Mouse (Mus musculus) bone marrow, adult 2 months (tissue): ENCODE measurements around the gene Fam208b.
"Not testable (repeated sequence)": the region's sequence is repeated elsewhere in the genome, so short reads cannot be mapped to it uniquely, and the experiment has no call there.

Experiments
- CTCF ChIP-seq: fragments of 200-500 bp; IDR thresholded peaks from 2 replicates; pipeline ENCODE4 v1.5.1; 2011; ENCODE audit warnings: low read length, control low read depth; ENCODE audit not compliant: control insufficient read depth, insufficient read depth
- POLR2A ChIP-seq: fragments of 200-500 bp; IDR thresholded peaks from 2 replicates; pipeline ENCODE4 v1.6.1; 2011; ENCODE audit warnings: low read depth, mild to moderate bottlenecking, control low read depth, low read length, borderline replicate concordance; ENCODE audit not compliant: control insufficient read depth

DNA sequence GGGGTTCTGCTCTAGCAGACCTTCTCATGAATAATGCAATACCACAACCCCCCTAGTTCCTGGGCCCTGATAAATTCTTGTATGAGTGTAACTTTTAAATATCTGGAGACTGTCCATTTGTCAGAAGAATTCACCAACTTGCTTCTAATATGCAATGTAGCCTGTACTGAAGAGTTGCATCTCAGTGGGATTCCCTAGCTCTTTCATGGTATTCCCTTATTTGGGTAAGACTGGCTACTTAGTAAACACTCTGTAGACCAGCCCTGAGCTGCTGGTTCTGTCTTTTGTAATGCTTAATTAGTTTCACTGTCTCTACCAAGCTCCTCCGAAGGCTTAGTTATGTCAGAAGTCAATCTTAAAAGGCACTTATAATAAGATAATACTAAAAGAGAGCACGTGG lies 79.7 kb downstream of the Fam208b start:
- not testable (repeated sequence) for TF ChIP-seq CTCF, POLR2A
